Mouse (Mus musculus): Measurements from ENCODE around the gene Capn5. TPM values are rescaled to one million over a fixed set of nuclear protein-coding genes. Genes with fewer than 3 reads are reported as not detected.

Capn5 gene
- 138 and 156 TPM in 2 replicates for polyA plus RNA-seq (2012; rRNA removed)

GRCm38 (mm10) chr7:98177929-98178559 is at the start of gene Capn5:
Gene Capn5 (minus strand): TSS chr7:98178274.

DNA sequence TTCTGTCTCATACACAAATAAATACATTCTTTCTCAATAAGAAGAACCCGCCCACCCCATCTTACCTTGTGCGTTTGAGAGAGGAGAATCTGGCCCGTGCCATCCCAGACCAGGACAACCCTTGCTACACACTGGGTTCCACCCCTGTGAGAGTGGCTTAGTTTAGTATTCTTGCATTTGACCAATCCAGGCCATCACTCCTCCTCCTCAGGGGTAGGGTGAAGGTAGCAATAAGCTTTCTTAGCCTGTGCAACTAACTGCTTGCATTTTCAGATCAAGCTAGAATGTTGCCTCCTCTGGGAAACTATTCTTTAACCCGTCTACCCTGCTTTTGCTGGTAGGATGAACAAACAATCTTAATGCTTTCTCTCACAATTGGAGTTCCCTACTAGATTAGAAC is 21.3 kb upstream of the Capn5 start, which contains the start of gene B3gnt6:
TSS of gene B3gnt6 (minus strand) at position 101 of the 400 bp plus-strand sequence.

GRCm38 (mm10) chr7:98145402-98145801 is 32.7 kb downstream of the Capn5 start, which contains the start of gene Omp:
Gene Omp (minus strand): TSS chr7:98145502.

GRCm38 (mm10) chr7:98119179-98119960 is 58.7 kb downstream of the Capn5 start, which contains the start of gene Myo7a:
Gene Myo7a (minus strand): TSS chr7:98119524.

Other genes starting within 250 kb of the Capn5 start
- gene Myo7a, start 58.8 kb downstream of the Capn5 start, polyA plus RNA-seq (2012; rRNA removed): 9.2 and 12.0 TPM in 2 replicates
- gene Omp, start 32.8 kb downstream of the Capn5 start, polyA plus RNA-seq (2012; rRNA removed): 11.1 and 12.9 TPM in 2 replicates
- gene B3gnt6, start 21.2 kb upstream of the Capn5 start, polyA plus RNA-seq (2012; rRNA removed): 102 and 107 TPM in 2 replicates
- gene Acer3, start 142.9 kb upstream of the Capn5 start, polyA plus RNA-seq (2012; rRNA removed): 6.5 and 7.9 TPM in 2 replicates
- gene Tsku, start 183.1 kb upstream of the Capn5 start, polyA plus RNA-seq (2012; rRNA removed): 53.1 and 64.2 TPM in 2 replicates